ENCODE assay signal across 10 mouse cellular contexts in the genomic region with DNA sequence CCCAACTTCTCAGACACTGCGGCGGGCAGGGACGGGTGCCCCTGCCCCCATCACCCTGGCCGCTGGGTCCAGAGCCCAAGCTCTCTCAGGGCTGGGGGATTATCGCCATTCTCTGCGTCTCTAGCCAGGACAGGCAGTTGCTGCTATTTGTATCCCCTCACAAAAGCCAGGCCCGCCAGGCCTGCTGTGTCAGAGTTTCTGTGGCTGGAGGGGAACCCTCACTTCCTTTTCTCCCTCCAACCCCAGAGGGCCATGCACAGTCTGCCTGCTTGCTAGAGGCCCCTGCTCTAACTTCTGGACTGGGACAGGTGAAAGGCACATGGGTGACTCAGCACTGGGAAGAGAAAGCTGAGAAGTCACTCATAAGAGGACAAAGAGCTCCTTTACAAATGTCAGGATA. TPM values are rescaled to one million over a fixed set of nuclear protein-coding genes. Genes with fewer than 3 reads are reported as not detected.
A peak's percentile ranks its signal among the peaks of the same experiment; 100 is the strongest.
DNase-seq lines count a peak whose midpoint lies in the region; ATAC-seq and TF ChIP-seq lines count a peak whose summit lies in the region.
"Had no signal": no experiment of that assay in that cellular context is flagged by ENCODE, and none has a peak within 500 bp of the region (broad histone marks: within the 10 kb centered on the region; RNA-seq: fewer than 3 reads in every experiment).

No protein-coding gene starts in this region.

- peak; percentile 25 for DNase-seq in layer of hippocampus, adult 11-12 months (ENCODE audit: low spot score)
- no peak for DNase-seq in layer of hippocampus, adult 8-10 months (ENCODE audit: low spot score in 2 of 2)
- DNase-seq in midbrain, embryonic 14.5 days, result no peak
- DNase-seq in T-cell, adult 2 months (ENCODE audit: low spot score), result no peak
- DNase-seq in urinary bladder, postnatal 36 days (ENCODE audit: low spot score in 2 of 2), result no peak
- no peak for DNase-seq in spleen, postnatal 36 days (ENCODE audit: low spot score in 2 of 2)
- DNase-seq: cerebellum, postnatal 10 days; gastrocnemius, postnatal 36 days had no signal

- peak overlapping the region; percentile 52 for H3K4me2 ChIP-seq in embryonic facial prominence, embryonic 13.5 days
- H3K4me2 ChIP-seq in intestine, postnatal 0 days (replicated peaks; ENCODE audit: low read depth), result 0 out of 2 replicates have a peak overlapping the region, but pooled peaks have one; percentile 13
- H3K4me2 ChIP-seq in midbrain, embryonic 14.5 days (ENCODE audit: low read length), result peak overlapping the region; percentile 37

- H3K9ac ChIP-seq in embryonic facial prominence, embryonic 13.5 days, result peak overlapping the region; percentile 49; the same call in 1 of the 2 replicates
- H3K9ac ChIP-seq in intestine, postnatal 0 days (ENCODE audit: low read depth, low read length), result no peak overlapping the region
- no peak overlapping the region for H3K9ac ChIP-seq in midbrain, embryonic 14.5 days (replicated peaks; ENCODE audit: low read length)

- no peak overlapping the region for H3K27ac ChIP-seq in embryonic facial prominence, embryonic 13.5 days
- no peak overlapping the region for H3K27ac ChIP-seq in intestine, postnatal 0 days (ENCODE audit: low read depth, low read length)
- H3K27ac ChIP-seq in midbrain, embryonic 14.5 days (replicated peaks; ENCODE audit: low read depth, low read length), result no peak overlapping the region

- peak overlapping the region; percentile 12 for H3K4me3 ChIP-seq in embryonic facial prominence, embryonic 13.5 days
- no peak overlapping the region for H3K4me3 ChIP-seq in intestine, postnatal 0 days (ENCODE audit: low read depth, low read length)
- H3K4me3 ChIP-seq in midbrain, embryonic 14.5 days (replicated peaks; ENCODE audit: low read depth, low read length), result no peak overlapping the region

- no peaks in the 10 kb centered on the region for H3K9me3 ChIP-seq in embryonic facial prominence, embryonic 13.5 days
- no peaks in the 10 kb centered on the region for H3K9me3 ChIP-seq in intestine, postnatal 0 days (ENCODE audit: control insufficient read depth)
- no peaks in the 10 kb centered on the region for H3K9me3 ChIP-seq in midbrain, embryonic 14.5 days (ENCODE audit: control insufficient read depth, low read length)

- no peaks in the 10 kb centered on the region for H3K36me3 ChIP-seq in embryonic facial prominence, embryonic 13.5 days
- H3K36me3 ChIP-seq in intestine, postnatal 0 days (ENCODE audit: control insufficient read depth, insufficient read depth), result no peaks in the 10 kb centered on the region
- H3K36me3 ChIP-seq in midbrain, embryonic 14.5 days (ENCODE audit: control insufficient read depth, insufficient read depth, low read length), result no peaks in the 10 kb centered on the region

- 5% methylated on average over 7 of the region's 7 CpGs for WGBS in embryonic facial prominence, embryonic 13.5 days
- WGBS in intestine, postnatal 0 days, result 19% methylated on average over 7 of the region's 7 CpGs
- WGBS in midbrain, embryonic 14.5 days, result under 1% methylated on average over 7 of the region's 7 CpGs

- peaks cover 57% of the 10 kb centered on the region for H3K4me1 ChIP-seq in embryonic facial prominence, embryonic 13.5 days
- H3K4me1 ChIP-seq in intestine, postnatal 0 days (replicated peaks; ENCODE audit: control insufficient read depth, insufficient read depth, low read length), result no peaks in the 10 kb centered on the region
- H3K4me1 ChIP-seq in midbrain, embryonic 14.5 days (ENCODE audit: control insufficient read depth, insufficient read depth, low read length), result peaks cover 14% of the 10 kb centered on the region; the same call in 1 of the 2 replicates

- no peak for ATAC-seq in embryonic facial prominence, embryonic 13.5 days (ENCODE audit: insufficient number of reproducible peaks, insufficient read depth, low FRiP score, low TSS enrichment, low read depth)
- no peak for ATAC-seq in intestine, postnatal 0 days
- no peak for ATAC-seq in midbrain, embryonic 14.5 days (ENCODE audit: low FRiP score, low TSS enrichment)

- TF ChIP-seq CTCF in intestine, postnatal 0 days (IDR thresholded peaks at IDR 0.05; ENCODE audit: low read depth), result no peak

- H3K27me3 ChIP-seq in embryonic facial prominence, embryonic 13.5 days, result peaks cover 71% of the 10 kb centered on the region
- peaks cover 63% of the 10 kb centered on the region for H3K27me3 ChIP-seq in intestine, postnatal 0 days (replicated peaks; ENCODE audit: control insufficient read depth, insufficient read depth, low read length)
- peaks cover 38% of the 10 kb centered on the region for H3K27me3 ChIP-seq in midbrain, embryonic 14.5 days (ENCODE audit: control insufficient read depth, insufficient read depth, low read length)

RNA-seq across cellular contexts. Expression of gene Rspo1, which starts 4.1 kb away (rescaled TPM):
- 1 to 10 TPM; 5.4 to 8.8 (median 7.9) TPM for total RNA-seq in layer of hippocampus, adult 8-10 months (2022)
- polyA plus RNA-seq in embryonic facial prominence, embryonic 13.5 days (2015; fragmentation: Nextera tagmentation; extraction: Ambion mirVana), result 18.8 and 21.2 TPM in 2 replicates
- 5.5 and 5.7 TPM in 2 replicates for polyA plus RNA-seq in intestine, postnatal 0 days (2015; fragmentation: Nextera tagmentation; extraction: Ambion mirVana)
- polyA plus RNA-seq in midbrain, embryonic 14.5 days (2014; fragmentation: Nextera tagmentation; extraction: Ambion mirVana), result 1.7 and 3.2 TPM in 2 replicates

RNA-seq across cellular contexts. Expression of gene Gnl2, which starts 26.1 kb away (rescaled TPM):
- total RNA-seq in layer of hippocampus, adult 8-10 months (2022), result 10 to 100 TPM; 53.7 to 69.5 (median 63.4) TPM
- 111 and 112 TPM in 2 replicates for polyA plus RNA-seq in embryonic facial prominence, embryonic 13.5 days (2015; fragmentation: Nextera tagmentation; extraction: Ambion mirVana)
- 28.6 and 30.9 TPM in 2 replicates for polyA plus RNA-seq in intestine, postnatal 0 days (2015; fragmentation: Nextera tagmentation; extraction: Ambion mirVana)
- 67.3 and 88.9 TPM in 2 replicates for polyA plus RNA-seq in midbrain, embryonic 14.5 days (2014; fragmentation: Nextera tagmentation; extraction: Ambion mirVana)

RNA-seq across cellular contexts. Expression of gene Cdca8, which starts 51.2 kb away (rescaled TPM):
- total RNA-seq in layer of hippocampus, adult 8-10 months (2022), result 1 to 10 TPM; 1.2 to 2.0 (median 1.2) TPM
- 133 and 141 TPM in 2 replicates for polyA plus RNA-seq in embryonic facial prominence, embryonic 13.5 days (2015; fragmentation: Nextera tagmentation; extraction: Ambion mirVana)
- polyA plus RNA-seq in intestine, postnatal 0 days (2015; fragmentation: Nextera tagmentation; extraction: Ambion mirVana), result 26.3 and 28.1 TPM in 2 replicates
- polyA plus RNA-seq in midbrain, embryonic 14.5 days (2014; fragmentation: Nextera tagmentation; extraction: Ambion mirVana), result 22.8 and 34.7 TPM in 2 replicates

RNA-seq across cellular contexts. Expression of gene 9930104L06Rik, which starts 53.5 kb away (rescaled TPM):
- 10 to 100 TPM; 19.6 to 26.9 (median 25.3) TPM for total RNA-seq in layer of hippocampus, adult 8-10 months (2022)
- 18.1 and 20.3 TPM in 2 replicates for polyA plus RNA-seq in embryonic facial prominence, embryonic 13.5 days (2015; fragmentation: Nextera tagmentation; extraction: Ambion mirVana)
- polyA plus RNA-seq in intestine, postnatal 0 days (2015; fragmentation: Nextera tagmentation; extraction: Ambion mirVana), result 4.3 and 4.7 TPM in 2 replicates
- polyA plus RNA-seq in midbrain, embryonic 14.5 days (2014; fragmentation: Nextera tagmentation; extraction: Ambion mirVana), result 4.9 and 5.6 TPM in 2 replicates
